Mouse (Mus musculus): ENCODE data around the gene Igf2bp1. TPM values are rescaled to one million over a fixed set of nuclear protein-coding genes. Genes with fewer than 3 reads are reported as not detected.
"Not testable (repeated sequence)": the region's sequence is repeated elsewhere in the genome, so short reads cannot be mapped to it uniquely, and the experiment has no call there.

Gene Igf2bp1
- polyA plus RNA-seq, 1 experiment from 2014 or later, result 10.8 TPM

- no peaks in the 10 kb centered on the region for H3K36me3 ChIP-seq (ENCODE audit: control insufficient read depth, insufficient read depth)
- no peak overlapping the region for H3K27ac ChIP-seq (ENCODE audit: low read length)
- no peak overlapping the region for H3K4me3 ChIP-seq (ENCODE audit: low read depth, low read length)
- no peaks in the 10 kb centered on the region for H3K4me1 ChIP-seq (ENCODE audit: control insufficient read depth, low read depth, low read length)
- H3K4me2 ChIP-seq (ENCODE audit: low read depth, low read length), result no peak overlapping the region
- H3K27me3 ChIP-seq (ENCODE audit: control insufficient read depth, insufficient read depth, low read depth, low read length), result no peaks in the 10 kb centered on the region; the same call in 1 of the 2 replicates
- WGBS (ENCODE audit: insufficient replicate concordance), result 51% methylated on average over 2 of the region's 2 CpGs
- H3K9me3 ChIP-seq (replicated peaks; ENCODE audit: control insufficient read depth, low read length), result peaks cover 2% of the 10 kb centered on the region; the same call in 1 of the 2 replicates
- no peak overlapping the region for H3K9ac ChIP-seq (ENCODE audit: low read depth, low read length)
- ATAC-seq (ENCODE audit: low read depth), result no peak
These were observed 81.5 kb downstream of the Igf2bp1 start for GRCm38 (mm10) chr11:95924215-95924614.

GRCm38 (mm10) chr11:95923477-95923876, 82.3 kb downstream of the Igf2bp1 start:
- H3K27me3 ChIP-seq (ENCODE audit: control insufficient read depth, insufficient read depth, low read depth, low read length); H3K9me3 ChIP-seq (replicated peaks; ENCODE audit: control insufficient read depth, low read length); H3K9ac ChIP-seq (ENCODE audit: low read depth, low read length); H3K4me2 ChIP-seq (ENCODE audit: low read depth, low read length); H3K4me3 ChIP-seq (ENCODE audit: low read depth, low read length); H3K4me1 ChIP-seq (ENCODE audit: control insufficient read depth, low read depth, low read length); H3K36me3 ChIP-seq (ENCODE audit: control insufficient read depth, insufficient read depth); H3K27ac ChIP-seq (ENCODE audit: low read length); ATAC-seq (ENCODE audit: low read depth): not testable (repeated sequence)
- 5% methylated on average over 3 of the region's 6 CpGs for WGBS (ENCODE audit: insufficient replicate concordance)

- no peaks in the 10 kb centered on the region for H3K36me3 ChIP-seq (ENCODE audit: control insufficient read depth, insufficient read depth)
- H3K4me2 ChIP-seq (ENCODE audit: low read depth, low read length), result no peak overlapping the region
- no peaks in the 10 kb centered on the region for H3K4me1 ChIP-seq (ENCODE audit: control insufficient read depth, low read depth, low read length)
- 51% methylated on average over 12 of the region's 12 CpGs for WGBS (ENCODE audit: insufficient replicate concordance)
- peaks cover 2% of the 10 kb centered on the region; the same call in 1 of the 2 replicates for H3K9me3 ChIP-seq (replicated peaks; ENCODE audit: control insufficient read depth, low read length)
- no peak overlapping the region for H3K4me3 ChIP-seq (ENCODE audit: low read depth, low read length)
- no peak for ATAC-seq (ENCODE audit: low read depth)
- H3K9ac ChIP-seq (ENCODE audit: low read depth, low read length), result no peak overlapping the region
- no peak overlapping the region for H3K27ac ChIP-seq (ENCODE audit: low read length)
- H3K27me3 ChIP-seq (ENCODE audit: control insufficient read depth, insufficient read depth, low read depth, low read length), result peaks cover 5% of the 10 kb centered on the region
These were observed 83.6 kb downstream of the Igf2bp1 start for GRCm38 (mm10) chr11:95921991-95922621.

GRCm38 (mm10) chr11:95916426-95916825, 89.3 kb downstream of the Igf2bp1 start:
- no peak overlapping the region for H3K4me3 ChIP-seq (ENCODE audit: low read depth, low read length)
- no peak overlapping the region for H3K4me2 ChIP-seq (ENCODE audit: low read depth, low read length)
- no peak overlapping the region for H3K27ac ChIP-seq (ENCODE audit: low read length)
- H3K36me3 ChIP-seq (ENCODE audit: control insufficient read depth, insufficient read depth), result no peaks in the 10 kb centered on the region
- H3K9ac ChIP-seq (ENCODE audit: low read depth, low read length), result no peak overlapping the region
- H3K9me3 ChIP-seq (replicated peaks; ENCODE audit: control insufficient read depth, low read length), result no peaks in the 10 kb centered on the region
- H3K4me1 ChIP-seq (ENCODE audit: control insufficient read depth, low read depth, low read length), result peaks cover 2% of the 10 kb centered on the region; the same call in 1 of the 2 replicates
- H3K27me3 ChIP-seq (ENCODE audit: control insufficient read depth, insufficient read depth, low read depth, low read length), result peaks cover 58% of the 10 kb centered on the region
- no peak for ATAC-seq (ENCODE audit: low read depth)
- 5% methylated on average over 5 of the region's 5 CpGs for WGBS (ENCODE audit: insufficient replicate concordance)

GRCm38 (mm10) chr11:95915006-95915710, 90.6 kb downstream of the Igf2bp1 start:
- no peak overlapping the region for H3K9ac ChIP-seq (ENCODE audit: low read depth, low read length)
- no peak for ATAC-seq (ENCODE audit: low read depth)

GRCm38 (mm10) chr11:95914571-95914991, 91.2 kb downstream of the Igf2bp1 start, which contains the start of gene B4galnt2:
Gene B4galnt2 (minus strand): TSS chr11:95914891.
- Histone ChIP-seq H3K4me1 (ENCODE audit: control insufficient read depth, low read depth, low read length) (peaks cover 2% of the 10 kb centered on the region; the same call in 1 of the 2 replicates), H3K9ac (ENCODE audit: low read depth, low read length) (no peak within 1 kb of the TSS), H3K4me2 (ENCODE audit: low read depth, low read length) (peak within 1 kb of the TSS; percentile 17; the same call in 1 of the 2 replicates), H3K36me3 (ENCODE audit: control insufficient read depth, insufficient read depth) (no peaks in the 10 kb centered on the region), H3K27me3 (ENCODE audit: control insufficient read depth, insufficient read depth, low read depth, low read length) (peaks cover 61% of the 10 kb centered on the region), H3K9me3 (replicated peaks; ENCODE audit: control insufficient read depth, low read length) (no peaks in the 10 kb centered on the region), H3K4me3 (ENCODE audit: low read depth, low read length) (peak within 1 kb of the TSS; percentile 15; the same call in 1 of the 2 replicates), H3K27ac (ENCODE audit: low read length) (no peak within 1 kb of the TSS)
- ATAC-seq (ENCODE audit: low read depth), result no peak
- under 1% methylated on average over 35 of the region's 35 CpGs for WGBS (ENCODE audit: insufficient replicate concordance)

More at GRCm38 (mm10) chr11:95915006-95915710, 90.6 kb downstream of the Igf2bp1 start:
- no peaks in the 10 kb centered on the region for H3K36me3 ChIP-seq (ENCODE audit: control insufficient read depth, insufficient read depth)
- no peaks in the 10 kb centered on the region for H3K9me3 ChIP-seq (replicated peaks; ENCODE audit: control insufficient read depth, low read length)
- WGBS (ENCODE audit: insufficient replicate concordance), result 2% methylated on average over 28 of the region's 28 CpGs
- H3K4me2 ChIP-seq (ENCODE audit: low read depth, low read length), result peak overlapping the region; percentile 17; the same call in 1 of the 2 replicates
- H3K27ac ChIP-seq (ENCODE audit: low read length), result no peak overlapping the region
- peak overlapping the region; percentile 15; the same call in 1 of the 2 replicates for H3K4me3 ChIP-seq (ENCODE audit: low read depth, low read length)
- peaks cover 61% of the 10 kb centered on the region for H3K27me3 ChIP-seq (ENCODE audit: control insufficient read depth, insufficient read depth, low read depth, low read length)
- H3K4me1 ChIP-seq (ENCODE audit: control insufficient read depth, low read depth, low read length), result peaks cover 2% of the 10 kb centered on the region; the same call in 1 of the 2 replicates

GRCm38 (mm10) chr11:95913959-95914566, 91.7 kb downstream of the Igf2bp1 start:
- Histone ChIP-seq H3K4me3 (ENCODE audit: low read depth, low read length) (no peak overlapping the region), H3K27me3 (ENCODE audit: control insufficient read depth, insufficient read depth, low read depth, low read length) (peaks cover 61% of the 10 kb centered on the region), H3K9ac (ENCODE audit: low read depth, low read length) (no peak overlapping the region), H3K36me3 (ENCODE audit: control insufficient read depth, insufficient read depth) (no peaks in the 10 kb centered on the region), H3K27ac (ENCODE audit: low read length) (no peak overlapping the region), H3K9me3 (replicated peaks; ENCODE audit: control insufficient read depth, low read length) (no peaks in the 10 kb centered on the region), H3K4me2 (ENCODE audit: low read depth, low read length) (no peak overlapping the region), H3K4me1 (ENCODE audit: control insufficient read depth, low read depth, low read length) (peaks cover 2% of the 10 kb centered on the region; the same call in 1 of the 2 replicates)
- 4% methylated on average over 14 of the region's 14 CpGs for whole genome bisulfite sequencing (ENCODE audit: insufficient replicate concordance)
- ATAC-seq (ENCODE audit: low read depth), result no peak

- Histone ChIP-seq H3K4me2 (ENCODE audit: low read depth, low read length) (no peak overlapping the region), H3K4me1 (ENCODE audit: control insufficient read depth, low read depth, low read length) (peaks cover 2% of the 10 kb centered on the region; the same call in 1 of the 2 replicates), H3K27me3 (ENCODE audit: control insufficient read depth, insufficient read depth, low read depth, low read length) (peaks cover 52% of the 10 kb centered on the region), H3K4me3 (ENCODE audit: low read depth, low read length) (no peak overlapping the region), H3K9ac (ENCODE audit: low read depth, low read length) (no peak overlapping the region), H3K9me3 (replicated peaks; ENCODE audit: control insufficient read depth, low read length) (no peaks in the 10 kb centered on the region), H3K36me3 (ENCODE audit: control insufficient read depth, insufficient read depth) (no peaks in the 10 kb centered on the region), H3K27ac (ENCODE audit: low read length) (no peak overlapping the region)
- 24% methylated on average over 7 of the region's 7 CpGs for WGBS (ENCODE audit: insufficient replicate concordance)
- no peak for ATAC-seq (ENCODE audit: low read depth)
These were observed 94.2 kb downstream of the Igf2bp1 start for GRCm38 (mm10) chr11:95911579-95911978.

Measured in liver, embryonic 16.5 days (tissue).